Mouse (Mus musculus) CD8-positive naive resting alpha-beta T cell, adult 2 months (primary cell): ENCODE data around the gene Chrna9.

Experiments used
- DNase-seq, 2 experiments: peaks; one replicate each; pipeline ENCODE4 v3.0.0; 2022; ENCODE audit warnings: low read depth in 2 of 2, low spot score in 2 of 2

Chrna9 gene

GRCm38 (mm10) chr5:65934783-65935182 is at the start of gene Chrna9:
Gene Chrna9 (plus strand): TSS chr5:65934921.
- no peak for DNase-seq

DNA sequence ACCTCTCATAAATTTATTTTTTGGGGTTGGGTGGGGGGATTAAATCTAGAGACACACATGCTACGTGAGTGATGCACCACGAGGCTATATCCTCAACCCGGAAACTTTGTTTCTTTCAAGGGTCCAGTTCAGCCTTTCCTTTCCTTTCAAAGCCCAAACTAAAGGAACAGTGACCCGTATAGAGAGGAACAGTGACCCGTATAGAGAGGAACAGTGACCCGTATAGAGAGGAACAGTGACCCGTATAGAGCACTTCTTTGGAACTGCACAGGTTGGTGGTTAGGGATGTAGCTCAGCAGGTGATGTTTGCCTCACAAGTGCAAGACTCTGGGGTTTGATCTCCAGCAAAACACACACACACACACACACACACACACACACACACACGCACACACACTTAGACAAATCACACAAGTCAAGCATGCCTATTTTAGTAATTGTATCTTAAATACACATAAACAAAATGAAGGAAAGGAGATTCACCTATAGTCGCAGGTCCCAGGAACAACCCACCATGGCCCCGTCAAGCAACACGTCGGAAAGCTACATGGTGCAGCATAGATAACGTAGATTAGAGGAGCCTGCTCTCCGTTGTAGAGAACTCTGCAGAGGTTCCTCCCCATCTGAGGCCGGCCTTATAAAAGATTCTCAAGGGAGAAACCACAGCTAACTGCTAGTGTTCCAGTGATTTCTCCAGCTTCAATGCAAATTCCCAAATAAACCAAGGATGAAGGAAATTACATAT is 48.9 kb upstream of the Chrna9 start:
- DNase-seq: no peak

GRCm38 (mm10) chr5:65888102-65888501 is 46.6 kb upstream of the Chrna9 start:
- DNase-seq: no peak

DNA sequence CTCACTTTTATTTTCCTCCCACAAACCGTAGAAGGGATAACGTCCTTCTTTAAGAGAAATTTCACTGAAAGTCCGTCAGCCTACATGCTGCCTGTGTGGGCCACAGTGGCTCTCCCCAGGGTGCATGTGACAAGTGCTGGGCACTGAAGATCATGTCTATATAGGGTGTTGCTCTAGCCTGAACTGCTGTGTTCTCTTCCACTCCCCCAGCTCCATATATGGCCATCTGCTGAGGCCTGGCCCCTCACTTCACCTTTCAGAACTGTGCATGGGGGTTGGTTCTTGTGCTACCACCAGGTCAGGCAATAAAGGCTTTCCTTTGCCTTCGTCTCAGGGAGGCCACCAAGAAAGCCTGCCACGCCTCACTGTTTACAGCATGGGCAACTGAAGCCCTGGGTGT is 45.7 kb upstream of the Chrna9 start:
- DNase-seq: no peak

- no peak for DNase-seq
Measured at GRCm38 (mm10) chr5:65891251-65891826, 43.4 kb upstream of the Chrna9 start.

GRCm38 (mm10) chr5:65895121-65895692 is 39.5 kb upstream of the Chrna9 start:
- no peak for DNase-seq

- no peak for DNase-seq
Measured at GRCm38 (mm10) chr5:65895764-65896163, 39.0 kb upstream of the Chrna9 start.

- DNase-seq: no peak
Measured at GRCm38 (mm10) chr5:65897731-65898130, 37.0 kb upstream of the Chrna9 start.

GRCm38 (mm10) chr5:65898683-65899082 is 36.0 kb upstream of the Chrna9 start:
- no peak for DNase-seq

DNA sequence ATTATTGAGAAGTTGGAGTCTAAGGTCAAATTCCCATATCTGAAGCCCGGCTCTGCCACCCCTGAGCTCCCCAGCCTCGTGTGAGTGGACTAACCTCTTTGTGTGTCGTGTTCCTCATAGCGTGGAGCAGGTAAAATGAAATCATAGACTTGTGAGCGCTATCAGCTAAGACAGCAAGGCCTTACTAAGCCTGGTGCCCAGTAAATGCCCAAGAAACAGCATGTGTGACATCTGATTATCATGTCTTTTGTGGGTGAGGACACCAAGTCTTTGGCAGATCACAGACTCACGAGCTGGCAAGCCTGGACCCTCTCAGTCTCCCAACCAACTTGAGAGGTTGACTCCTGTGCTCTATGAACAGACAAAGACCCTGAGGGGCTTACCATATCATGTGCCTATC is 34.6 kb upstream of the Chrna9 start:
- DNase-seq: no peak

DNA sequence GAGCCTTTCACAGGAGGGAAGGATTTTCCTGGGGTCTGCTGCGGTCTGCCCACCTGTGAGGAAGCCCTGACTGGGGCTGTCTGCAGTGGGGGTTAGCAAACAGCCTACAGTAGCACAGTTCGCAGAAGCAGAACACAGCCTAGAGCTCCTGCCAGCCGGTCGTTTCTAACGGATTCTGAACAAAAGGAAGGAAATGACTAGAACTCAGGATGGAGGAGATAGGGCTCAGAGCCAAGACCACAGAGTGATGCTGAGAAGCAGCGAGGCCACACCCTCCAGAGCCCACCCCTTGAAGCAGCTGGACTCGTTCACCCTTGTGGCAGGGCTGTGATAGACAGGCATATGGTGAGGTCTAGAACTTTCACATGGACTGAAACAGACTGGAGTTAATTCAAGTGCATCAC is 33.9 kb upstream of the Chrna9 start:
- DNase-seq: peak; percentile 67 to 68

DNA sequence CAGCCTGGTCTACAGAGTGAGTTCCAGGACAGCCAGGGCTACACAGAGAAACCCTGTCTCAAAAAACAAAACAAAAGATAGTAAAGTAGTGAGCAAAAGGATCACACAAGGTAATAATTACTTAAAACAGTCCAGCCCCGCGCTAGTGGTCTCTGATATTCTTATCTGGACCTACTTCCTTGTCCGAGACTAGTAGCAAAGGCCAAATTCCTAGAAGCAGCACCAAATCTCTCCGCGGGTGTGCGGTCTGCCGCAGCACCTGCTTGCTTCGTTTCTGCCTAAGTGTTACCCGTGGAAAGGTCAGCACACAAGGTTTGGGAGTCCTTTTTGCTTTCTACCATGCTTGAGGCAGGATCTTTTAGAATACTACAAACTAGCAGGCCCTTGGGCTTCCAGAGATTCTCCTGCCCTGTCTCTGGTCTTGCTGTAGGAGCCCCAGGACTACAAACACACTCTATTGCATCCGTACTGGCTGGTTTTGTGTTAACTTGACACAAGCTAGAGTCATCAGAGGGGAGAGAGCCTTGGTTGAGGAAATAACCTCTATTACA is 32.8 kb upstream of the Chrna9 start:
- no peak for DNase-seq

DNA sequence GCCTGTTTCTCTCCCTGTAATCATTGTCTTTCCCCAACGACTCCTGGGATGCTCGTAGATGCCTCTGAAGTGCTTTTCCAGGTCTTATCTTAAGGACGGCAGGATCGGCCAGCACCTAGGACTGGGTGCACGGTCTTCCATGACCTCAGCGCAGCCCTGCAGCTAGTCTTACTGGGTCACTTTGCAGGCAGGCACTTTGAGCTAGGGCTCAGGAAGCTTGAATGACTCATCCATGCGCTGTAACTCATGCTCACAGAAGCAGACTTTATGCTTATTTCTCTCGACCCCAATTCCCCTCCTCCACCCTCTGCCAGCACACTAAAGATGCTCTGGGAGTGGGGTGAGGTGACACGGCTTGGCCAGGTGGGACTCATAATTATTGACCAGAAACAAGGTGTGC is 31.9 kb upstream of the Chrna9 start:
- DNase-seq: no peak

- peak; percentile 61 to 71 for DNase-seq
Measured at GRCm38 (mm10) chr5:65904476-65904875, 30.2 kb upstream of the Chrna9 start.

GRCm38 (mm10) chr5:65908751-65909150 is 26.0 kb upstream of the Chrna9 start:
- DNase-seq: no peak

DNA sequence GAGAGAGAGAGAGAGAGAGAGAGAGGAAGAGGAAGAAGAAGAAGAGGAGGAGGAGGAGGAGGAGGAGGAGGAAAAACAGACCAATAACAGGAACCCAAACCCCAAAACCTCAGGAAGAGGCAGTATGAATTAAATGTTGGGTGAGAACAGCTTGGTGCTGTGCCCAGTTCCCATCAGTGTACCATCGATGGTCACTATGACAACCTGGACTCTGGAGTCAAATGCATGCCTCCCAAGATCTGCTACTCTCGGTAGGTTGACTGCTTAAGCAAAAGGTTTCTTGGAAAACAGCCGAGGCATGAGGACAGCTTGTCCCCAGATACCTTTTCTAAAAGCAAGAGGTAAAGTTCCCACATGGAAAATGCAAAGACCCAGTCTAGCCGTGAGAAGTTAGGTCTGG is 25.4 kb upstream of the Chrna9 start:
- DNase-seq: no peak

GRCm38 (mm10) chr5:65910398-65910797 is 24.3 kb upstream of the Chrna9 start:
- no peak for DNase-seq

GRCm38 (mm10) chr5:65911676-65912075 is 23.0 kb upstream of the Chrna9 start:
- DNase-seq: no peak

- no peak for DNase-seq
Measured at GRCm38 (mm10) chr5:65912201-65912600, 22.5 kb upstream of the Chrna9 start.

GRCm38 (mm10) chr5:65913126-65913525 is 21.6 kb upstream of the Chrna9 start:
- no peak for DNase-seq

GRCm38 (mm10) chr5:65914342-65914741 is 20.4 kb upstream of the Chrna9 start:
- DNase-seq: no peak

DNA sequence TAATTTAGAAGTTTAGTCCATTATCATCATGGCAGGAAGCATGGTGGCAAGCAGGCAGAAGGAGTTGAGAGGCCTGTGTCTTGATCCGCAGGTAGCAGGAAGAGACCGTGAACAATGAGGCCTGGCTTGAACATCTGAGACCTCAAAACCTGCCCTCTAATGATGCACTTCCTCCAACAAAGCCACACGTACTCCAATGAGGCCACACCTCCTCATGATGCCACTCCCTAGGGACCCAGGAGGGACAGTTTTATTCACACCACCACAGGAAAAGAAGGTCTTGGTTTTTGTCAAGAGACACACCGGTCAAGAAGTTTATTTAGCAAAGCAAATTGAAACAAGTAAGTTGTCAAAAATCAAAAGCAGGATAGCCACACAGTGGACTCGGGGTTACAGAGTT is 17.8 kb upstream of the Chrna9 start:
- no peak for DNase-seq
